11 mouse cellular contexts compared by ENCODE assay signal in genomic region chr9:66581694-66582093, GRCm38 (mm10).
"Had no signal": no experiment of that assay in that cellular context is flagged by ENCODE, and none has a peak within 500 bp of the region (broad histone marks: within the 10 kb centered on the region; RNA-seq: fewer than 3 reads in every experiment).

No protein-coding gene starts in this region.

- H3K27ac ChIP-seq: kidney, embryonic 15.5 days; limb, embryonic 13.5 days; liver, embryonic 14.5 days; midbrain, embryonic 13.5 days; stomach, embryonic 15.5 days had no signal

- DNase-seq: kidney, postnatal 14 days; left cerebral cortex, postnatal 4 days; lung, adult 18-20 months; lung, postnatal 36 days; thymus, adult 2 months; thymus, postnatal 25 days had no signal

- H3K4me3 ChIP-seq: kidney, embryonic 15.5 days; limb, embryonic 13.5 days; midbrain, embryonic 13.5 days; stomach, embryonic 15.5 days had no signal
